ENCODE assay signal across 10 mouse cellular contexts in genomic region chr19:9073776-9074411, GRCm38 (mm10). TPM values are rescaled to one million over a fixed set of nuclear protein-coding genes. Genes with fewer than 3 reads are reported as not detected.
A peak's percentile ranks its signal among the peaks of the same experiment; 100 is the strongest.
DNase-seq lines count a peak whose midpoint lies in the region; ATAC-seq and TF ChIP-seq lines count a peak whose summit lies in the region.
"Had no signal": no experiment of that assay in that cellular context is flagged by ENCODE, and none has a peak within 500 bp of the region (broad histone marks: within the 10 kb centered on the region; RNA-seq: fewer than 3 reads in every experiment).

No protein-coding gene starts in this region.

- H3K9ac ChIP-seq in kidney, postnatal 0 days (ENCODE audit: low read depth, low read length), result no peak overlapping the region
- H3K9ac ChIP-seq in midbrain, embryonic 15.5 days, result no peak overlapping the region
- H3K9ac ChIP-seq: limb, embryonic 15.5 days had no signal

- H3K79me3 ChIP-seq in C2C12 (ENCODE audit: low read depth), result no peaks in the 10 kb centered on the region

- H3K4me3 ChIP-seq in C2C12 (ENCODE audit: insufficient read depth, poor library complexity, severe bottlenecking), result no peak overlapping the region
- no peak overlapping the region for H3K4me3 ChIP-seq in embryonic fibroblast, embryonic 13.5 days (ENCODE audit: insufficient read depth, low read length)
- no peak overlapping the region for H3K4me3 ChIP-seq in kidney, postnatal 0 days (replicated peaks; ENCODE audit: low read depth, low read length)
- H3K4me3 ChIP-seq in midbrain, embryonic 15.5 days, result no peak overlapping the region
- H3K4me3 ChIP-seq: limb, embryonic 15.5 days had no signal

- H3K79me2 ChIP-seq in C2C12 (ENCODE audit: control insufficient read depth, insufficient read depth), result no peaks in the 10 kb centered on the region

- no peak overlapping the region for H3K4me2 ChIP-seq in kidney, postnatal 0 days (ENCODE audit: low read length)
- H3K4me2 ChIP-seq in midbrain, embryonic 15.5 days, result no peak overlapping the region
- H3K4me2 ChIP-seq: limb, embryonic 15.5 days had no signal

- H3K4me1 ChIP-seq in embryonic fibroblast, embryonic 13.5 days (ENCODE audit: control insufficient read depth, insufficient read depth, low read length), result peaks cover 39% of the 10 kb centered on the region
- peaks cover 14% of the 10 kb centered on the region; the same call in 1 of the 2 replicates for H3K4me1 ChIP-seq in kidney, postnatal 0 days (replicated peaks; ENCODE audit: insufficient read depth, low read length)
- H3K4me1 ChIP-seq in midbrain, embryonic 15.5 days, result 0 out of 2 replicates have a peak, but pooled peaks cover 3% of the 10 kb centered on the region

- ATAC-seq in kidney, postnatal 0 days (replicated peaks; ENCODE audit: low FRiP score, low read depth), result no peak
- no peak for ATAC-seq in midbrain, embryonic 15.5 days (replicated peaks)
- ATAC-seq in megakaryocyte, adult 5-6 weeks (ENCODE audit: poor library complexity, severe bottlenecking), result no peak

- H3K36me3 ChIP-seq in C2C12 (ENCODE audit: control insufficient read depth, insufficient read depth), result no peaks in the 10 kb centered on the region
- no peaks in the 10 kb centered on the region for H3K36me3 ChIP-seq in kidney, postnatal 0 days (ENCODE audit: insufficient read depth, low read length)
- no peaks in the 10 kb centered on the region for H3K36me3 ChIP-seq in midbrain, embryonic 15.5 days (replicated peaks)
- H3K36me3 ChIP-seq: limb, embryonic 15.5 days had no signal

- H3K27me3 ChIP-seq in C2C12 (ENCODE audit: control insufficient read depth, insufficient read depth, insufficient read length), result no peaks in the 10 kb centered on the region
- no peaks in the 10 kb centered on the region for H3K27me3 ChIP-seq in kidney, postnatal 0 days (ENCODE audit: insufficient read depth, low read length)
- no peaks in the 10 kb centered on the region for H3K27me3 ChIP-seq in midbrain, embryonic 15.5 days (replicated peaks)
- H3K27me3 ChIP-seq: limb, embryonic 15.5 days had no signal

- no peaks in the 10 kb centered on the region for H3K9me3 ChIP-seq in kidney, postnatal 0 days (replicated peaks; ENCODE audit: low read length)
- H3K9me3 ChIP-seq in midbrain, embryonic 15.5 days, result no peaks in the 10 kb centered on the region
- H3K9me3 ChIP-seq: limb, embryonic 15.5 days had no signal

- H3K27ac ChIP-seq in embryonic fibroblast, embryonic 13.5 days (ENCODE audit: insufficient read depth, low read length), result peak overlapping the region; percentile 96
- H3K27ac ChIP-seq in kidney, postnatal 0 days, result peak overlapping the region; percentile 55; the same call in 1 of the 2 replicates
- no peak overlapping the region for H3K27ac ChIP-seq in midbrain, embryonic 15.5 days
- H3K27ac ChIP-seq: limb, embryonic 15.5 days had no signal

- TF ChIP-seq CTCF in C2C12 (IDR thresholded peaks at IDR 0.05; ENCODE audit: control insufficient read depth, insufficient read depth, insufficient read length), result no peak
- no peak for TF ChIP-seq CTCF in embryonic fibroblast, embryonic 13.5 days (IDR thresholded peaks at IDR 0.05; ENCODE audit: borderline replicate concordance, insufficient read depth, low read length)
- no peak for TF ChIP-seq CTCF in kidney, postnatal 0 days (IDR thresholded peaks at IDR 0.05; ENCODE audit: low read depth)

- DNase-seq in 3T3-L1 (ENCODE audit: low read depth, low spot score), result peak; percentile 99
- DNase-seq in kidney, postnatal 0 days (ENCODE audit: low spot score), result peak; percentile 63
- no peak for DNase-seq in left cerebral cortex, adult 18-20 months (ENCODE audit: low spot score in 2 of 2)
- DNase-seq: cerebellum, postnatal 25 days; right cerebral cortex, postnatal 25 days had no signal

- peak overlapping the region; percentile 31 for H3ac ChIP-seq in C2C12 (ENCODE audit: control insufficient read depth, insufficient read length, low read depth)

- WGBS in kidney, postnatal 0 days, result 56% methylated on average over 12 of the region's 12 CpGs
- WGBS in midbrain, embryonic 15.5 days, result 82% methylated on average over 12 of the region's 12 CpGs

- TF ChIP-seq POLR2A in embryonic fibroblast, embryonic 13.5 days (IDR thresholded peaks at IDR 0.05; ENCODE audit: low read depth, low read length), result no peak

TF ChIP-seq in C2C12, 6 proteins besides CTCF, POLR2A, EP300 and RAD21:
- TF ChIP-seq MYOD1 (IDR thresholded peaks at IDR 0.05; ENCODE audit: control insufficient read depth, insufficient read length, low read depth), result peak; percentile 87
- peak; percentile 100 for TF ChIP-seq FOSL1 (IDR thresholded peaks at IDR 0.05; ENCODE audit: insufficient read depth, low read length, poor library complexity, severe bottlenecking)
- no peak for TF ChIP-seq USF1 (IDR thresholded peaks at IDR 0.05; ENCODE audit: low read depth)
- no peak for TF ChIP-seq MAX (IDR thresholded peaks at IDR 0.05)
- TF ChIP-seq MYOG (IDR thresholded peaks at IDR 0.05; ENCODE audit: control insufficient read depth, extremely low read depth, insufficient read length), result no peak
- peak; percentile 37 for TF ChIP-seq CEBPB (IDR thresholded peaks at IDR 0.05; ENCODE audit: low read depth)

RNA-seq across cellular contexts. Expression of gene Scgb1a1, which starts 13.9 kb away (rescaled TPM):
- not detected for polyA plus RNA-seq in C2C12 (2012; fragmentation: generic; extraction: Trizol)
- polyA plus RNA-seq in embryonic fibroblast, embryonic 13.5 days (2011; ENCODE audit: insufficient read length, low read depth, missing spikeins), result not detected in 2 replicates
- polyA plus RNA-seq in kidney, postnatal 0 days (2015; fragmentation: Nextera tagmentation; extraction: Ambion mirVana), result not detected in 2 replicates
- not detected in 2 replicates for polyA plus RNA-seq in midbrain, embryonic 15.5 days (2015; fragmentation: Nextera tagmentation; extraction: Ambion mirVana)
- 0.82 and 1.5 TPM in 2 replicates for total RNA-seq in megakaryocyte, adult 5-6 weeks (2015)
- 1.6 TPM in 1 of 2 replicates, not detected in the other for total RNA-seq in megakaryocyte, adult 5-6 weeks (2017)
- not detected for total RNA-seq in left cerebral cortex, adult 18-20 months (2021)

Comparison
In these comparisons a context has a peak if more than half of its experiments do, and no peak if none do; other contexts are left out.
1. DNase-seq: peak in 3T3-L1 (single experiment) and kidney, postnatal 0 days (single experiment); none in left cerebral cortex, adult 18-20 months (0 of 2).